Mouse (Mus musculus) B cell, adult 2 months (primary cell): ENCODE measurements around the gene Crot.
"Not testable (repeated sequence)": the region's sequence is repeated elsewhere in the genome, so short reads cannot be mapped to it uniquely, and the experiment has no call there.

Experiments used
- DNase-seq, 2 experiments: peaks; one replicate each; pipeline ENCODE4 v3.0.0; 2022

Crot gene

GRCm38 (mm10) chr5:8996686-8997512, at the start of gene Crot:
Gene Crot, minus strand, starts transcription at chr5:8997324.
- peak; percentile 78 to 81 for DNase-seq

GRCm38 (mm10) chr5:9045904-9046303, 48.8 kb upstream of the Crot start:
- no peak for DNase-seq

GRCm38 (mm10) chr5:9044821-9045220, 47.7 kb upstream of the Crot start:
- no peak for DNase-seq

GRCm38 (mm10) chr5:9043582-9044267, 46.6 kb upstream of the Crot start:
- no peak for DNase-seq

GRCm38 (mm10) chr5:9042721-9043416, 45.7 kb upstream of the Crot start:
- no peak for DNase-seq

DNA sequence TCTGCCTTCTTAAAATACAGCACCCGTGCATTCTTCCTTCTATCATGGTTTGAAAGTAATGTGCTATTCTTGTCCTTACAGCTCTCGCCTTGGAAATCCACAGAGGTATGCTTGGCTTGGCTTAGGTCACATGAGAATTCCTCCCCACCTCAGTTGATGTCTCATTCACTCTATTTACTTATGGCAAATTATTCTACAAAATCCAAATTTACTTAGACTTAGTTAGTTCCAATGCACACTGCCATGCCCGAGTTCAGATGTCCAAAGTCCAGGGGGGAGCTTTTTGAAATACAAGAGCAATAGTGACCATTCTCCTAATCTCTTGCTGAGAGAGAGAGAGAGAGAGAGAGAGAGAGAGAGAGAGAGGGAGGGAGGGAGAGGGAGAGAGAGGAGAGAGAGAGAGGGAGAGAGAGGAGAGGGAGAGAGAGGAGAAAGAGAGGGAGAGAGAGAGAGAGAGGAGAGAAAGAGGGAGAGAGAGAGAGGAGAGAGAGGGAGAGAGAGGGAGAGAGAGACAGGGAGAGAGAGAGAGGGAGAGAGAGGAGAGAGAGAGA, 43.6 kb upstream of the Crot start:
- DNase-seq, result no peak

GRCm38 (mm10) chr5:9039978-9040377, 42.9 kb upstream of the Crot start:
- no peak for DNase-seq

DNA sequence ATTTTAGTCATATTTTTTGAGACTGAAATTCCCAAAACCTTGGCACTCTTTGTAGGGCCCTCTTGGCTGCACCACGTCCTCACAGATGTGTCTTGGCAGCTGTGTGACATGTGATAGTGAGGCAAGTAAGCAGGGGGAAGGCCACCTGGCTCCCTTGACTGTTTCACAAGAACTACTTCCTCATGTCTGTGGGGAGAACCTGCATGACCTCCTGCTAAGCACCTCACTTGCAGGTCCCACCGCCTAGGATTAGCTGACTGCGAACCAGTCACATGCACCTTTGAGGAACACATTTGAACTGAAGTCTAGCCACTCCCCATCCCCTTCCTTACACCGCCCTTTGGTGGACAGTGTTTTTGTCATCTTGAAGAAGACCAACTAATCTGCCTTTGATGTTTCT, 40.2 kb upstream of the Crot start:
- DNase-seq, result peak; percentile 55 to 60

- no peak for DNase-seq
These were observed 38.3 kb upstream of the Crot start for GRCm38 (mm10) chr5:9035457-9035856.

- no peak for DNase-seq
These were observed 37.4 kb upstream of the Crot start for GRCm38 (mm10) chr5:9034535-9034934.

DNA sequence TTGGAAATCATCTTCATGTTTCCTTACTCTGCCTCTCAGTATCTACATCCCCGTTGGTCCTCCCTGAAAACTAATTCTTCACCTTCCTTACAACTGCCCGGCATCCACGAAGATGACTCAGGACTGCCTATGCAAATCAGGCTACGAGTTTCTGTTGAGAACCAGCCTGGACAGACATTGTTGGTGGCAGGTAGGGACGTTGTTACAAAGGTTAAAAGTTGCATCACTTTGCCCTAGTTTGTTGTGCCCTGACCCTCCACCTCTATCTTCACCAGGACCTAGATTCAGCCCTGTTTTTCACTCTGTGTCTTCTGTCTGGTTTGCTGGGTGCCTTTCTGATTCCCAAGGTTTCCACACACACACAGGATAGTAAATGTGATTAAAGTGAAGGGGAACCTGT, 36.7 kb upstream of the Crot start:
- DNase-seq, result no peak

DNA sequence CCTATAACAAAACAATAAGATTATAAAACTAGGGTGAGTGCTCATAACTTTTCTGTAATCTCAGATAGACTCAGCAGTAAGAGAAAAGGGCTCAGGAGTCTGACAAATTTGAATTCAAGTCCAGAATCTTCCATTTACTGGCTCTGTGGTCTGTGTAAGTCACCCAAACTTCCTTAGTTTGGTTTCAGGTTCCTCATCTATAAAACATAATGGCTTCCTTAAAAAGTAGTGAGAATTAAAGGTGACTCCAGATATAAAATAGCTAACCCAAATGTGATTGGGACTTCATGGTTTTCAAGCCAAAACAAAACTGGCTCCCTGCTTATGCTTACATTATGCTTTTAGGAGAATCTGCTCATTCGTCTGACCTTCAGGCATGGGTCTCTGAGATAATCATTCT, 35.5 kb upstream of the Crot start:
- DNase-seq, result no peak

- no peak for DNase-seq
These were observed 35.0 kb upstream of the Crot start for GRCm38 (mm10) chr5:9032101-9032590.

DNA sequence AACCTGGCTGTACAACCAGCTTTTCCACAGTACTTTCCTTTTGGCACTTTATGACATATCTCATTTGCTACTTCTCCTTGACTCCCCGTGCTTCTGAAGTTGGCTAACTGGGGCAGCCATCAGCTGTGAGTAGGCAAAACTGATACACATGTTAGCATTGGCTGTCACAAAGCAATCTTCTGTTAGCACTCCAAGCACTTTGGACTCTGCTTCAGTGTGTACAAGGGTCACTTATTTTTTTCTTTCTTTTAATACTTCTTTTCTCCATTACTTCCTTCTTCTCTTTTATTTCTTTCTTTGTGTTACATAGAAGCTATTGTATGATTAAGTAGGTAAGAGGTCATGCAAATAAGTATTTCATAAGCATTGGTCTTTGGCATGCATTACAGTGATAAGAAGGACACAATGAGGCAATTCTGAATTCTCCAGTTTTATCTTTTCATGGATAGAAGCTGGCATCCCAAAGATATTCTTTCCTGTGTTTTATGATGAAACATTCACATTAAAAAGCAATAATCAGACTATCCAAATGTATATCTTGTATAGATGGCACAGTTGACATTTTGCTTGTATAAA, 31.2 kb upstream of the Crot start:
- DNase-seq, result no peak

GRCm38 (mm10) chr5:9015352-9015751, 18.2 kb upstream of the Crot start:
- DNase-seq, result no peak

GRCm38 (mm10) chr5:9014774-9015173, 17.6 kb upstream of the Crot start:
- DNase-seq, result no peak

GRCm38 (mm10) chr5:9011374-9011773, 14.2 kb upstream of the Crot start:
- DNase-seq, result no peak

- DNase-seq, result no peak
These were observed 13.0 kb upstream of the Crot start for GRCm38 (mm10) chr5:9010166-9010565.

DNA sequence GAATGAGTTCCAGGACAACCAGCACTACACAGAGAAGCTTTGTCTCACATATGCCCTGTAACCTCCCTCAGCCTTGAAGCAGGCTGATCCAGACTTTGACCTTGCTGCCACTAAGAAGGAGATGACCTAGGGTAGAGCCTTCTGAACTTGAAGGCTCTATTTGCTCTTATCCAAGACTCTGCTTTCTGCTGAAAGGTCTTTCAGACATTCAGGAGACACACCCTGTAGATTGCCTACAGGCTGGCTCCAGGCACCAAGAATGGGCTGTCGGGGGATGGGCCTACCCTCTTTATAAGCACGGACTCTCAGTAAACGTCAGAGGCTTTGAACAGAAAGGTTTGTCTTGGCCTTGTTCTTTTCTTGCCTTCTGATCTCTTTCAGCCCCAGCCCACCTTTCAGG, 9.5 kb upstream of the Crot start:
- not testable (repeated sequence) for DNase-seq

DNA sequence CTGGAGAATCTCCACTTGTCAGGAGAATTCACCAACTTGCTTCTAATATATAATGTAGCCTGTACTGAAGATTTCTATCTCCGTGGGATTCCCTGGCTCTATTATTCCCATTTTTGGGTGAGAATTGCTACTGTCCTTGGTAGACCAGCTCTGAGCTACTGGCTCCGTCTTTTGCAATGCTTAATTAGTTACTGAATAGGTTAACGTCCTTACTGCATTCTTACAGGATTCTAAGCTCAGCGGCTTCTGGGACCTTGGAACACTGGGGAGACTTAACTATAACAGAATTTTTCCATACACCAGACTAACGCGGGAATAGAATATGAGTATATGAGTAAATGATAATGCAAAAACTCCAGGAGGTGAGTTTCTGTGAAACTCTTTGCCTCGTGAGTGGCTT, 2.9 kb upstream of the Crot start:
- not testable (repeated sequence) for DNase-seq

DNA sequence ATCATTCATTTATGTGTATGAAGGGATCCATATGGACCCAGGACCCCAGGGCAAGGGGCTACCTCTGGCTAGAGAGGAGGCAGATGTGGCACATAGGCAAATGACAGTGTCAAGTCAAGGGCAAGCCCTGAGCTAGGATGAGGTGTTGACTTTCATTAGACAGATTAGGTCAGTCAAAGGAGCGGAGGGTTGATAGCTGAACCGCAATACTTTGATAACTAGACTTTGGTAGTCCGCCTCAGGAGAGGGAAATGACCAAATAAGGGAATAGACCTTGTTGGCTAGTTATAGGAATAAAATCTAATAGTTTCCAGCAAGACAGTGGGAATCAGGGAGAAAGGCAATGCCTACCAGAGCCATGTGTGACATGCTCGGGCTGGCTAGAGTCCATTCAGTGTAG, 2.0 kb upstream of the Crot start:
- DNase-seq, result no peak

DNA sequence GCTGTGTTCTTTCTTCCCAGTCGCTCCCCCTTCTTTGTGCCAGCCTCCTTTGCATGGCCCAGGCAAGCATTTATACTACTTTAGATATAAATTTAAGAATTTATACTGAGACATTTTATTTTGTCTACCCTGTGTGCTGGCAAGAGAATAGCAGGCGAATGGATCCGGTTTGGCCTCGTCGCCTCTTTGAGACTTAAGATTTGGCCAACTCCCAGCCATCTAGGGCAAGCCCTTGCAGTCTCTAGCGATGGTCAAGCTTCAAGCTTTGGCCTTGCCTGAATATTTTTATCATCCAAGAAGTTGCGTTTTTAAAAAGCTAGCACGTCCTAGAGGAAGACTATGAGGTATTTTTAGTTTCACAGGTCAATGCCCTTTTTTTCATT, 380 bp upstream of the Crot start:
- no peak for DNase-seq
